Mouse (Mus musculus): ENCODE measurements around the gene Cbx4. TPM values are rescaled to one million over a fixed set of nuclear protein-coding genes. Genes with fewer than 3 reads are reported as not detected.

The Cbx4 gene
- polyA plus RNA-seq, 1 experiment from 2014 or later, result 16.5 TPM

Other genes starting within 250 kb of the Cbx4 start
- 51.1 and 57.2 TPM in 2 replicates for gene Rbfox3, start 174.6 kb downstream of the Cbx4 start, polyA plus RNA-seq (2015; fragmentation: Nextera tagmentation; extraction: Ambion mirVana)
- gene Enpp7, start 98.0 kb downstream of the Cbx4 start, polyA plus RNA-seq (2015; fragmentation: Nextera tagmentation; extraction: Ambion mirVana), result not detected in 2 replicates
- 30.4 and 31.8 TPM in 2 replicates for gene Cbx2, start 63.3 kb downstream of the Cbx4 start, polyA plus RNA-seq (2015; fragmentation: Nextera tagmentation; extraction: Ambion mirVana)
- gene Cbx8, start 45.3 kb downstream of the Cbx4 start, polyA plus RNA-seq (2015; fragmentation: Nextera tagmentation; extraction: Ambion mirVana), result 13.8 and 14.1 TPM in 2 replicates
- gene Tbc1d16, start 142.3 kb upstream of the Cbx4 start, polyA plus RNA-seq (2015; fragmentation: Nextera tagmentation; extraction: Ambion mirVana), result 52.4 and 54.6 TPM in 2 replicates
- gene Ccdc40, start 142.4 kb upstream of the Cbx4 start, polyA plus RNA-seq (2015; fragmentation: Nextera tagmentation; extraction: Ambion mirVana), result 12.9 and 13.7 TPM in 2 replicates
- 43.9 and 49.8 TPM in 2 replicates for gene Gaa, start 181.7 kb upstream of the Cbx4 start, polyA plus RNA-seq (2015; fragmentation: Nextera tagmentation; extraction: Ambion mirVana)
- gene Eif4a3, start 213.9 kb upstream of the Cbx4 start, polyA plus RNA-seq (2015; fragmentation: Nextera tagmentation; extraction: Ambion mirVana), result 302 and 313 TPM in 2 replicates
- gene Card14, start 221.5 kb upstream of the Cbx4 start, polyA plus RNA-seq (2015; fragmentation: Nextera tagmentation; extraction: Ambion mirVana), result 0.09 and 0.18 TPM in 2 replicates

All from forebrain, embryonic 15.5 days (tissue).